Mouse (Mus musculus) heart, embryonic 16.5 days (tissue): Measurements from ENCODE around the gene Snx5. TPM values are rescaled to one million over a fixed set of nuclear protein-coding genes. Genes with fewer than 3 reads are reported as not detected.

Experiments
- ATAC-seq: fragments of 200-750 bp; cut with Nextera tagmentation; replicated peaks from 2 replicates; pipeline ENCODE4 v1.8.0; 2017; ENCODE audit warnings: moderate number of reproducible peaks; ENCODE audit not compliant: insufficient read depth, low FRiP score; ENCODE audit errors: extremely low read depth
- H3K27ac ChIP-seq: fragments of 300-500 bp; sonication (generic); 2 replicates; pipeline ENCODE4 v1.5.1; 2014; ENCODE audit warnings: mild to moderate bottlenecking, low read length, control low read depth, moderate library complexity
- H3K27me3 ChIP-seq: fragments of 300-500 bp; sonication (generic); 2 replicates; pipeline ENCODE4 v1.6.1; 2014; ENCODE audit warnings: low read length, mixed read lengths; ENCODE audit not compliant: control insufficient read depth, insufficient read depth
- H3K36me3 ChIP-seq: fragments of 300-500 bp; sonication (generic); 2 replicates; pipeline ENCODE4 v1.6.1; 2014; ENCODE audit not compliant: control insufficient read depth, insufficient read depth
- H3K4me1 ChIP-seq: fragments of 300-500 bp; sonication (generic); 2 replicates; pipeline ENCODE4 v1.6.1; 2014; ENCODE audit warnings: low read length, mixed read lengths; ENCODE audit not compliant: control insufficient read depth, insufficient read depth
- H3K4me2 ChIP-seq: fragments of 300-500 bp; sonication (generic); 2 replicates; pipeline ENCODE4 v1.6.1; 2014; ENCODE audit warnings: low read depth, mild to moderate bottlenecking, control low read depth, low read length
- H3K4me3 ChIP-seq: fragments of 300-500 bp; sonication (generic); 2 replicates; pipeline ENCODE4 v1.5.1; 2014; ENCODE audit warnings: mild to moderate bottlenecking, control low read depth, low read length
- H3K9ac ChIP-seq: fragments of 300-500 bp; sonication (generic); 2 replicates; pipeline ENCODE4 v1.6.1; 2014; ENCODE audit warnings: low read length, control low read depth
- H3K9me3 ChIP-seq: fragments of 300-500 bp; sonication (generic); replicated peaks from 2 replicates; pipeline ENCODE4 v1.6.1; 2016; ENCODE audit warnings: low read length; ENCODE audit not compliant: control insufficient read depth
- WGBS: fragments of 180-500 bp; shearing (Covaris S2); extraction: QIAGEN DNeasy Blood & Tissue Kit; methylation state at CpG from one replicate; pipeline ENCODE4 v1.1.7; 2014; 5-methylcytosine and 5-hydroxymethylcytosine counted together
- polyA plus RNA-seq: library from polyadenylated mRNA; unstranded; fragments of >200 nt; fragmentation: Nextera tagmentation; extraction: Ambion mirVana; gene quantifications from 2 replicates; pipeline ENCODE4 v1.2.1, GENCODE M21; 2015

The Snx5 gene
- polyA plus RNA-seq, 1 experiment from 2014 or later = 95.3 TPM

DNA sequence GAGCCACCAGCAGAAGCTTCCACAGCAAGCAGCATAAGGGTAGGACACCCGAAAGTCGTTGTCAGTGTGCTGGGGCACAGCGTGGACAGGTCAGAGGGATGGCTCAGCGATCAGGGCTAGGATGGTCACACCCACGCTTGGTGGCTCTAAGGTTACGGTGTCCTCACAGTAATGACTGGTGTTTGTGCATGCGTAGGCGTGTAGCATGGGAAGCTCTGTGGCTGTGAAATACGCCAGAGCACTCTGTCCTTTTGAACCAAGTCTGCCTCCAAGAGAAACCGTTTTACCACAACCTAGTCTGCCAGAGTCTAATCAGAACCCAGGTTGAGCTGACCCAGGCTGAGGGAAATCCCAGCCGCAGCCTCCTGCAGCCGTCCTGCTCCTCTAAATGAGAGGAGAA is 46.4 kb downstream of the Snx5 start:
- Histone ChIP-seq H3K4me2 (peak overlapping the region; percentile 9), H3K27me3 (no peaks in the 10 kb centered on the region), H3K9ac (no peak overlapping the region), H3K4me3 (no peak overlapping the region), H3K36me3 (no peaks in the 10 kb centered on the region), H3K9me3 (no peaks in the 10 kb centered on the region), H3K27ac (no peak overlapping the region), H3K4me1 (no peaks in the 10 kb centered on the region)
- ATAC-seq = 0 out of 2 replicates have a peak, but pooled peaks have one; percentile 43
- 39% methylated on average over 12 of the region's 12 CpGs for WGBS

DNA sequence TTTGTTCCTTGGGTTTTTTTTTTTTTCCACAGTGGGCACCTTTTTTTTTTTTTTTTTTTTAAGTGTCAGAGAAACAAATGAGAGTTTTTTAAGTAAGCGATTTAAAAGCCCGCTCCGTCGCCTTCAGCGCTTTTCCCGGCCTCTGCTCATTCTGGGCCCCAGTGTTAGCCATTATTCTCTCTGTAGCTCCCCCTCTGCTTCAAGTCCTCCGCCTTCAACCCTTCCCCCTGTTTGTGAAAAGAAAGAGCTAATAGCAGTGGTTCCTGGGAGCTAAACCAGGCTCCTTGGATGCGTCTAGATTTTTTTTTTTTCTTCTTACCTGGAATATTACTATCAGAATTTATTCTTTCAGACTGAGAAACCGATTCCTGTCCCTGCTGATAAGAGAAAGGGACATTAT is 55.1 kb downstream of the Snx5 start:
- no peak overlapping the region for H3K27ac ChIP-seq
- H3K36me3 ChIP-seq = no peaks in the 10 kb centered on the region
- H3K4me3 ChIP-seq = no peak overlapping the region
- H3K4me2 ChIP-seq = no peak overlapping the region
- H3K27me3 ChIP-seq = no peaks in the 10 kb centered on the region
- H3K4me1 ChIP-seq = 0 out of 2 replicates have a peak, but pooled peaks cover 3% of the 10 kb centered on the region
- 68% methylated on average over 9 of the region's 9 CpGs for WGBS
- H3K9ac ChIP-seq = no peak overlapping the region
- no peak for ATAC-seq
- no peaks in the 10 kb centered on the region for H3K9me3 ChIP-seq

DNA sequence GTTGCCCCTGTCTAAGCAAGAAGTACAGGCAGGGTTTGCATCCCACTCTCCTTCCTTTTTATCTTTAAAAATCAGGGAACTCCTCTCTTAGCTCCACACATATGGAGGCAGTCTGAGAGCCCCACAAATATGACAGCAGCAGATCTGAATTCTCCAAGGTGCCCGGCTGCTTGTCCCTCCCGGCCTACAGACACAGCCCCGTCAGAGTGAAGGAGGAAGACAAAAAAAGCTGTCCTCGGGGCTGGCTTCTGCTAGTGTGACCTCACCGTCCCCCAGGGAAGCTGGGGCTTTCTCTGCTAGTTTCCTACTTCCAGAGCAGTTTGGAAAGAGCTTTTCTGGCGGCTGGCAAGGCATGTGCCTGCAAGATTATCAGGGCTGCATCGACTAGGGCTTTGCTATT is 55.5 kb downstream of the Snx5 start:
- no peak overlapping the region for H3K27ac ChIP-seq
- H3K4me1 ChIP-seq = 0 out of 2 replicates have a peak, but pooled peaks cover 3% of the 10 kb centered on the region
- H3K4me2 ChIP-seq = no peak overlapping the region
- no peak overlapping the region for H3K9ac ChIP-seq
- WGBS = 20% methylated on average over 7 of the region's 7 CpGs
- H3K9me3 ChIP-seq = no peaks in the 10 kb centered on the region
- H3K36me3 ChIP-seq = no peaks in the 10 kb centered on the region
- peak; percentile 49; the same call in 1 of the 2 replicates for ATAC-seq
- H3K27me3 ChIP-seq = no peaks in the 10 kb centered on the region
- no peak overlapping the region for H3K4me3 ChIP-seq

DNA sequence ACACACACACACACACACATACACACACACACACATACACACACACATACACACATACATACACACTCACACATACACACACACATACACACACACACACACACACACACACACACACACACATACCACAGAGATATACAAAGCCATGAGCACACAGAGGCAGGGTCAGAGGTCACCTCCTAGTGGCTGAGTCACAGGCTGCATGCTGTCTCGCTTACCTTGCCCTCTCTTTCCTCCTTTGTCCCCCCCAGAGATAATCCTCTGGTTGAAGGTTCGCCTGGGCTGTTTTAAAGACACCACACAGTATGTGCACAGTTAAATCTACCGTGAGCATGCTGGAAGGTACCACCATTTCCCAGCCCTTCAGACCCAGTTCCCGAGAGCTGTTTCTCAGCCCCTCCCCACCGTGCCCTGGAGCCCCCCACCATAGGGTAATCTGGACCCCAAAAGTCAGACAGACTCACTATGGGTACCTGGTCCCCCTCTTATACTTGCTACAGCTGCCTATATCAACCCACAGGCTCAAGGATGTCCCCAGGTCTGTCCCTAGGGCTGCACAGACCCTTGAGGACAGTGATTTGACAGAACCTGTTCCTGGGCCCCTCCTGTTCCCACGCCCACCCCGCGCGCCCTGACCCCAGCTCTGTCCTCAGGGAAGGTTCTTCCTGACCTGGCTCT is 56.1 kb downstream of the Snx5 start:
- Histone ChIP-seq H3K27ac (no peak overlapping the region), H3K9ac (no peak overlapping the region)
- no peak; the same call in 1 of the 2 replicates for ATAC-seq

DNA sequence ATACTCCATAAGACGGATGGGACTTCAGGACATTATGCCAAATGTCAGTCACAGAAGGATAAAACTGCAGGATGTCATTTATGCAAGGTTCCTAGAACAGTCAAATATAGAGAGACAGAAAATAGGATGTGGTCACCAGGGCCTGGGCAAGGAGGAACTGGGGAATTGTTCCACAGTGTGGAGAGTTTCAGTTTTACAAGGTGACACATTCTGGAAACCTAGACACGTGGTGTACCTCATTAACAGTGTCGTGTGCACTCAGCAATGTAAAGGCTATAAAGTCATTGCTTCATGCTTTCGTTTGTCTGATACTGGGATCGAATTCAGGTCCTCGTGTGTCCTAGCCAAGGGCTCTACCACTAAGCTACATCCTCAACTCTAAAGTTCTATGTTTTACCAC is 56.9 kb downstream of the Snx5 start:
- Histone ChIP-seq H3K27me3 (no peaks in the 10 kb centered on the region), H3K9me3 (no peaks in the 10 kb centered on the region), H3K4me2 (no peak overlapping the region), H3K9ac (no peak overlapping the region), H3K4me3 (no peak overlapping the region), H3K36me3 (no peaks in the 10 kb centered on the region), H3K4me1 (0 out of 2 replicates have a peak, but pooled peaks cover 3% of the 10 kb centered on the region), H3K27ac (no peak overlapping the region)
- no peak for ATAC-seq
- 77% methylated on average over 6 of the region's 6 CpGs for WGBS

More for the DNA sequence above, 56.1 kb downstream of the Snx5 start:
- Histone ChIP-seq H3K4me3 (no peak overlapping the region), H3K27me3 (no peaks in the 10 kb centered on the region), H3K36me3 (no peaks in the 10 kb centered on the region), H3K9me3 (no peaks in the 10 kb centered on the region), H3K4me1 (0 out of 2 replicates have a peak, but pooled peaks cover 3% of the 10 kb centered on the region), H3K4me2 (no peak overlapping the region)
- 79% methylated on average over 9 of the region's 9 CpGs for WGBS

DNA sequence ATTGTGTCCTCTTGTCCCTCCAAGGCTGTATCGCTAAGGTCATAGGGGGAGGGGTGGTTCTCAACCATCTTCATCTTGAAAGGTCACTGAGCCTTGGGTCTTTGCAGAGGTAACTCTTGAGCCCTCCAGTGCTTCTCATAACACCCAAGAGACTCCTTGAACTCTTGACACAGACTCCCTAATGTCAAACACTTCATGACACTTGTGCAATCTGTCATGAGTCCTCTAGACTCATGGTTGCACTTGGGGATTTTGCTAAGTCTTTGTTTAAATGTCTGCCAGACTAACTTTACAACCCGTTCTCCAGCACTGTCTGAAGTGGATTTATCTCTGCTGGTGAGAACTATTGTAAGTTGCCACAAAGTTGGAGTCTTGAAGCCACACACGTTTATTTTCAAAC is 61.3 kb downstream of the Snx5 start:
- Histone ChIP-seq H3K4me1 (peaks cover 4% of the 10 kb centered on the region; the same call in 1 of the 2 replicates), H3K27ac (no peak overlapping the region), H3K27me3 (no peaks in the 10 kb centered on the region), H3K9me3 (no peaks in the 10 kb centered on the region), H3K4me3 (no peak overlapping the region), H3K9ac (no peak overlapping the region), H3K36me3 (no peaks in the 10 kb centered on the region), H3K4me2 (no peak overlapping the region)
- WGBS = 62% methylated on average over 3 of the region's 3 CpGs
- no peak for ATAC-seq

DNA sequence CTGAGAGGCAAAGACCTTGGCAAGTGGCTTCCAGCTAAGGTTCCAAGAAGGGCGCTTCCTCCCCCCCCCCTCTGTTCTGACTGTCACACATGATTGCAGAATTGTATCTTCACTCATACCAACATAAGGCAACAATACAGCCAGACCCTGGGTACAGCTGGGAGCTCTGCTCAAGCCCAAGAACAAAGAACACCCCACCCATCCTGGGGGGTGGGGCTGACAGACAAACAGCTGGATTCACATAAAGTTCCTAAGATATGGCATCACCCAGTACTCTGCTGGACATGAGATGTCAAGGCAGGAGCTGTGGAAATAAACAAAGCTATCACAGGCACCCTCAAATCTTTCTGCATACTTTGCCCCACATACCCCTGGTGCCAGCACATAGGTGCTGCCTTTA is 63.3 kb downstream of the Snx5 start:
- 90% methylated on average over 1 of the region's 1 CpGs for WGBS
- Histone ChIP-seq H3K36me3 (no peaks in the 10 kb centered on the region), H3K4me1 (peaks cover 7% of the 10 kb centered on the region; the same call in 1 of the 2 replicates), H3K4me2 (no peak overlapping the region), H3K27me3 (no peaks in the 10 kb centered on the region), H3K27ac (no peak overlapping the region), H3K4me3 (no peak overlapping the region), H3K9ac (no peak overlapping the region), H3K9me3 (no peaks in the 10 kb centered on the region)
- no peak for ATAC-seq

DNA sequence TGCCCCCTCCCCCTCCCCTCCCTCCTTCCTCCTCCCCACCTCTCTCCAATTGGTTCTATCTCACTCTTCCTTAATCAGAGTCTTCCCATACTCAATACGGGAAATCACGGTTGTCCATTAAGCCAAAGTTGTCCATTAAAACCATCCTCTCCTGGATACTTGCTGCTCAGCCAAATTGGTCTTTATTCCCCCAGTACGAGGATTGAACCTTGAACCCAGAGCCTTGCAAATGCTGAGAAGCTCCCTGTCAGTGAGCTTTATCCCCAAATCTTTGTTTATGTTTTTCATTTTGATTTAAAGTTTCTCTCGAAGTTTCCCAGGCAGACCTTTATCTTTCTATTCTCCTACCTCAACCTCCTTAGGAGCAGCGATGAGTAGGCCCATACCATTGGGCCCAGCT is 67.7 kb downstream of the Snx5 start:
- no peak overlapping the region for H3K4me2 ChIP-seq
- no peak overlapping the region for H3K4me3 ChIP-seq
- H3K36me3 ChIP-seq = no peaks in the 10 kb centered on the region
- no peak for ATAC-seq
- H3K27ac ChIP-seq = no peak overlapping the region
- H3K4me1 ChIP-seq = peaks cover 15% of the 10 kb centered on the region
- no peaks in the 10 kb centered on the region for H3K9me3 ChIP-seq
- no peaks in the 10 kb centered on the region for H3K27me3 ChIP-seq
- 85% methylated on average over 5 of the region's 5 CpGs for WGBS
- H3K9ac ChIP-seq = no peak overlapping the region

DNA sequence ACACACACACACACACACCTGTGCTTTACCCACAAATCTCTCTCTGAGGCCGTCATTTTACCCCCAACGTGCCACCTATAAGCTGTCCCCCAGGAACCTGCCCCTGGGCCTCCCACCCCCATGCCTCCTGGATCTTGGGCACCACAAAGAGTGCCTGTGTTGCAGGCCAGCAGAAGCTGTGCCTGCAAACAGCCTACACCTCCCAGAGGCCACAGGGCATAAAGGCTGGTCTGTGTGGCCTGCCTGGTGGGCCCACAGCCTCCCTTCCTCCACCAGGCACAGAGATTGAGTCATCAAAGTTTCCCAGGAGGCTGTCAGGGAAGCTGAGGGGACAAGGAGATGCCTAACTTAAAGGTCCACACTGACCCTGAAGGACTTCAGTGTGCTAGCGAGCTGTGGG is 68.1 kb downstream of the Snx5 start:
- H3K4me2 ChIP-seq = no peak overlapping the region
- 72% methylated on average over 3 of the region's 3 CpGs for WGBS
- H3K36me3 ChIP-seq = no peaks in the 10 kb centered on the region
- peaks cover 17% of the 10 kb centered on the region for H3K4me1 ChIP-seq
- ATAC-seq = no peak
- H3K9ac ChIP-seq = no peak overlapping the region
- H3K4me3 ChIP-seq = no peak overlapping the region
- H3K9me3 ChIP-seq = no peaks in the 10 kb centered on the region
- H3K27me3 ChIP-seq = no peaks in the 10 kb centered on the region
- H3K27ac ChIP-seq = 0 out of 2 replicates have a peak overlapping the region, but pooled peaks have one; percentile 21
